Mouse (Mus musculus): Measurements from ENCODE around the gene Srgap2. TPM values are rescaled to one million over a fixed set of nuclear protein-coding genes. Genes with fewer than 3 reads are reported as not detected.

Srgap2 gene
- polyA plus RNA-seq, 1 experiment from 2014 or later, result 16.7 TPM

- H3K9ac ChIP-seq (ENCODE audit: low read length), result no peak overlapping the region
- H3K27ac ChIP-seq (ENCODE audit: low read length), result no peak overlapping the region
- WGBS, result 62% methylated on average over 5 of the region's 5 CpGs
- no peaks in the 10 kb centered on the region for H3K36me3 ChIP-seq (ENCODE audit: control insufficient read depth, insufficient read depth, low read length)
- H3K4me1 ChIP-seq (replicated peaks; ENCODE audit: control insufficient read depth, insufficient read depth, low read length), result peaks cover 13% of the 10 kb centered on the region
- H3K9me3 ChIP-seq (ENCODE audit: control insufficient read depth, low read length), result no peaks in the 10 kb centered on the region
- ATAC-seq (ENCODE audit: low read depth), result no peak
- H3K27me3 ChIP-seq (ENCODE audit: control insufficient read depth, insufficient read depth, low read depth, low read length), result no peaks in the 10 kb centered on the region
- no peak overlapping the region for H3K4me3 ChIP-seq (ENCODE audit: low read length)
- no peak overlapping the region for H3K4me2 ChIP-seq (ENCODE audit: low read depth, low read length)
Observed at GRCm38 (mm10) chr1:131417059-131417750, 109.9 kb downstream of the Srgap2 start.

DNA sequence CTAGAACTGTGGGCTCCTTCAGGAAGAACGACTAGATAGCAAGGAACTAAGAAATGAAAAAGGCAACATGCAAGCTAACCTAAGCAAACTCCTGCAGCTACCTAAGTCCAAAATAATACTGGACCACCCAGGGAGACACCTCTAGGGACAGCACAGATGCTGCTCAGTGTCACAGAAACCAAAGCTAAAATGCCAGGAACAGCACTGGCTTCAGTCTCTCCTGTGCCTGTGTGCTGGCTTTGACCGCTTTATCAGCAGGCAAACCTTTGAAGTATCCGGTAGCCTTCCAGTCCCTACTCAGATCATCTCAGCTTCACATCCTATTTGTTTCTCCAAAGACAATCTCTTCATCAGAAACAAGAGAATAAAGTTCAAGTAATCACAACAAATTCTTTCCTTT lies 123.6 kb downstream of the Srgap2 start:
- WGBS, result 71% methylated on average over 3 of the region's 3 CpGs
- Histone ChIP-seq H3K27me3 (ENCODE audit: control insufficient read depth, insufficient read depth, low read depth, low read length) (no peaks in the 10 kb centered on the region), H3K9me3 (ENCODE audit: control insufficient read depth, low read length) (no peaks in the 10 kb centered on the region), H3K4me2 (ENCODE audit: low read depth, low read length) (no peak overlapping the region), H3K36me3 (ENCODE audit: control insufficient read depth, insufficient read depth, low read length) (no peaks in the 10 kb centered on the region), H3K27ac (ENCODE audit: low read length) (no peak overlapping the region), H3K4me3 (ENCODE audit: low read length) (no peak overlapping the region), H3K4me1 (replicated peaks; ENCODE audit: control insufficient read depth, insufficient read depth, low read length) (no peaks in the 10 kb centered on the region), H3K9ac (ENCODE audit: low read length) (no peak overlapping the region)
- ATAC-seq (ENCODE audit: low read depth), result no peak

DNA sequence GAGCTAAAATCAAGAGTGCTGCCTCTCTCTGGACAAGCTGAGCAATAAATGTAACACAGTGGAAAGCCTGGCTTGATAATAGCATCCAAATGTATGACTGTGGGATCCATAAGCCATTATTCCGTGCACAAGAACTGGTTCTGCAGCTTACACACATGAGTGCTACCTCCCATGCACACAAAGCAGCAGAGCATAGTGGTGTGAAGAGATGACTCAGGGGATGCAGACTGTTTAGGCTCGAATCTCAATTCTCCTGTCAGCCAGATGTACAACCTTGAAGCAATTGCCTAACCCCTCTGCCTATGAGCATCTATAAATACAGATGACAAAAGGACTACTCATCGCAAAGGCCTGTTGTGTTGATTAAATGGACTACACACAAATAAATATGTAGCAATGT lies 126.3 kb downstream of the Srgap2 start:
- no peak for ATAC-seq (ENCODE audit: low read depth)
- no peaks in the 10 kb centered on the region for H3K4me1 ChIP-seq (replicated peaks; ENCODE audit: control insufficient read depth, insufficient read depth, low read length)
- no peaks in the 10 kb centered on the region for H3K9me3 ChIP-seq (ENCODE audit: control insufficient read depth, low read length)
- H3K27ac ChIP-seq (ENCODE audit: low read length), result no peak overlapping the region
- WGBS, result 74% methylated on average over 3 of the region's 3 CpGs
- H3K36me3 ChIP-seq (ENCODE audit: control insufficient read depth, insufficient read depth, low read length), result no peaks in the 10 kb centered on the region
- no peak overlapping the region for H3K4me2 ChIP-seq (ENCODE audit: low read depth, low read length)
- no peaks in the 10 kb centered on the region for H3K27me3 ChIP-seq (ENCODE audit: control insufficient read depth, insufficient read depth, low read depth, low read length)
- no peak overlapping the region for H3K4me3 ChIP-seq (ENCODE audit: low read length)
- no peak overlapping the region for H3K9ac ChIP-seq (ENCODE audit: low read length)

DNA sequence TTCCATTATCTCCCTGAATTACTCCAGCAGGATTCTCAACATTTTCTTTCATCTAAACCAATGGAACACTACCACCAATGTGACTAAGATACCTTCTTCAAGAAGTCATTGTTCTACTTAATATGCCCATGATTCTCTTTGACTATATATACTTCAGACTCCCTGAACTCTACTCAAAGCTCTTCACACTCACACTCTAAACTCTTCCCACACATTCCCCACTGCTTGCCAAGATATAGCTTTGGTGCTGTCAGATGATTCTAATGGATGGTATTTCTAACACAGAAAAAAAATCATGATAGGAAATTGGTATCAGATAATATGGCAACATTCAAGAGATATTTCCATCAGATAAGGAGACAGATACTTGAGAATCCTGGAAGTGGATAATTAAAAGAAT lies 129.0 kb downstream of the Srgap2 start:
- ATAC-seq (ENCODE audit: low read depth), result no peak
- Histone ChIP-seq H3K27me3 (ENCODE audit: control insufficient read depth, insufficient read depth, low read depth, low read length) (no peaks in the 10 kb centered on the region), H3K4me1 (replicated peaks; ENCODE audit: control insufficient read depth, insufficient read depth, low read length) (no peaks in the 10 kb centered on the region), H3K4me3 (ENCODE audit: low read length) (no peak overlapping the region), H3K4me2 (ENCODE audit: low read depth, low read length) (no peak overlapping the region), H3K36me3 (ENCODE audit: control insufficient read depth, insufficient read depth, low read length) (no peaks in the 10 kb centered on the region), H3K9ac (ENCODE audit: low read length) (no peak overlapping the region), H3K27ac (ENCODE audit: low read length) (no peak overlapping the region), H3K9me3 (ENCODE audit: control insufficient read depth, low read length) (no peaks in the 10 kb centered on the region)

- ATAC-seq (ENCODE audit: low read depth), result no peak
Observed at GRCm38 (mm10) chr1:131384406-131384805, 142.7 kb downstream of the Srgap2 start.

GRCm38 (mm10) chr1:131382184-131382583 lies 145.0 kb downstream of the Srgap2 start:
- 63% methylated on average over 2 of the region's 2 CpGs for WGBS
- Histone ChIP-seq H3K4me1 (replicated peaks; ENCODE audit: control insufficient read depth, insufficient read depth, low read length) (peaks cover 19% of the 10 kb centered on the region), H3K27me3 (ENCODE audit: control insufficient read depth, insufficient read depth, low read depth, low read length) (no peaks in the 10 kb centered on the region), H3K4me3 (ENCODE audit: low read length) (no peak overlapping the region), H3K9ac (ENCODE audit: low read length) (no peak overlapping the region), H3K27ac (ENCODE audit: low read length) (no peak overlapping the region), H3K9me3 (ENCODE audit: control insufficient read depth, low read length) (no peaks in the 10 kb centered on the region), H3K36me3 (ENCODE audit: control insufficient read depth, insufficient read depth, low read length) (0 out of 2 replicates have a peak, but pooled peaks cover 2% of the 10 kb centered on the region), H3K4me2 (ENCODE audit: low read depth, low read length) (no peak overlapping the region)
- no peak for ATAC-seq (ENCODE audit: low read depth)

More at GRCm38 (mm10) chr1:131384406-131384805, 142.7 kb downstream of the Srgap2 start:
- Histone ChIP-seq H3K4me2 (ENCODE audit: low read depth, low read length) (no peak overlapping the region), H3K27ac (ENCODE audit: low read length) (no peak overlapping the region), H3K9ac (ENCODE audit: low read length) (no peak overlapping the region), H3K4me1 (replicated peaks; ENCODE audit: control insufficient read depth, insufficient read depth, low read length) (peaks cover 7% of the 10 kb centered on the region), H3K36me3 (ENCODE audit: control insufficient read depth, insufficient read depth, low read length) (no peaks in the 10 kb centered on the region), H3K9me3 (ENCODE audit: control insufficient read depth, low read length) (no peaks in the 10 kb centered on the region), H3K4me3 (ENCODE audit: low read length) (no peak overlapping the region), H3K27me3 (ENCODE audit: control insufficient read depth, insufficient read depth, low read depth, low read length) (no peaks in the 10 kb centered on the region)
- WGBS, result 20% methylated on average over 3 of the region's 3 CpGs

DNA sequence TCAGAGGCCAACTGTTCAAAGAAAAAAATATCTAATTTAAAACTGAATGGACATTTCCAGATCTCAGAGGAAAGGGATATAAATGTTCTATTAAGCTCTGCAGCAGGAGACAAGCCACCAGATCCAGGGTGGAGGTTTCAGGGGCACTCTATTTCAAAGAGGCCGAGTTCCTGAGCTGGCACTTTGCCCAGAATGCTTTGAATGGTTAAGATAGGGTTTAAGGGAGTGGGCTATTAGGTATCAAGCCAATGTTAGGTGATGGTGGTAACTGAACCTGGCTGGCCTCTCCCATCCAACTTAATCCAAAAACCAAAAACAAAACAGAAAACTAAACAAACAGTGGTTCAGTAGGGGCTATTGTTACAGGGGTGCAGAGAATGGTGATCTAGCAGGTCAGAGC lies 146.9 kb downstream of the Srgap2 start:
- H3K27ac ChIP-seq (ENCODE audit: low read length), result no peak overlapping the region

GRCm38 (mm10) chr1:131378914-131379474 lies 148.2 kb downstream of the Srgap2 start:
- H3K4me3 ChIP-seq (ENCODE audit: low read length), result no peak overlapping the region
- no peak overlapping the region for H3K9ac ChIP-seq (ENCODE audit: low read length)
- 33% methylated on average over 1 of the region's 1 CpGs for WGBS
- no peaks in the 10 kb centered on the region for H3K27me3 ChIP-seq (ENCODE audit: control insufficient read depth, insufficient read depth, low read depth, low read length)
- H3K4me1 ChIP-seq (replicated peaks; ENCODE audit: control insufficient read depth, insufficient read depth, low read length), result peaks cover 19% of the 10 kb centered on the region
- no peak overlapping the region for H3K4me2 ChIP-seq (ENCODE audit: low read depth, low read length)
- 0 out of 2 replicates have a peak, but pooled peaks cover 2% of the 10 kb centered on the region for H3K36me3 ChIP-seq (ENCODE audit: control insufficient read depth, insufficient read depth, low read length)
- no peak for ATAC-seq (ENCODE audit: low read depth)
- H3K27ac ChIP-seq (ENCODE audit: low read length), result peak overlapping the region; percentile 55
- H3K9me3 ChIP-seq (ENCODE audit: control insufficient read depth, low read length), result no peaks in the 10 kb centered on the region

More for the DNA sequence above, 146.9 kb downstream of the Srgap2 start:
- Histone ChIP-seq H3K4me2 (ENCODE audit: low read depth, low read length) (no peak overlapping the region), H3K36me3 (ENCODE audit: control insufficient read depth, insufficient read depth, low read length) (0 out of 2 replicates have a peak, but pooled peaks cover 2% of the 10 kb centered on the region), H3K27me3 (ENCODE audit: control insufficient read depth, insufficient read depth, low read depth, low read length) (no peaks in the 10 kb centered on the region), H3K4me1 (replicated peaks; ENCODE audit: control insufficient read depth, insufficient read depth, low read length) (peaks cover 19% of the 10 kb centered on the region), H3K4me3 (ENCODE audit: low read length) (no peak overlapping the region), H3K9ac (ENCODE audit: low read length) (no peak overlapping the region), H3K9me3 (ENCODE audit: control insufficient read depth, low read length) (no peaks in the 10 kb centered on the region)
- 10% methylated on average over 1 of the region's 1 CpGs for WGBS
- ATAC-seq (ENCODE audit: low read depth), result peak; percentile 71; the same call in 1 of the 2 replicates

DNA sequence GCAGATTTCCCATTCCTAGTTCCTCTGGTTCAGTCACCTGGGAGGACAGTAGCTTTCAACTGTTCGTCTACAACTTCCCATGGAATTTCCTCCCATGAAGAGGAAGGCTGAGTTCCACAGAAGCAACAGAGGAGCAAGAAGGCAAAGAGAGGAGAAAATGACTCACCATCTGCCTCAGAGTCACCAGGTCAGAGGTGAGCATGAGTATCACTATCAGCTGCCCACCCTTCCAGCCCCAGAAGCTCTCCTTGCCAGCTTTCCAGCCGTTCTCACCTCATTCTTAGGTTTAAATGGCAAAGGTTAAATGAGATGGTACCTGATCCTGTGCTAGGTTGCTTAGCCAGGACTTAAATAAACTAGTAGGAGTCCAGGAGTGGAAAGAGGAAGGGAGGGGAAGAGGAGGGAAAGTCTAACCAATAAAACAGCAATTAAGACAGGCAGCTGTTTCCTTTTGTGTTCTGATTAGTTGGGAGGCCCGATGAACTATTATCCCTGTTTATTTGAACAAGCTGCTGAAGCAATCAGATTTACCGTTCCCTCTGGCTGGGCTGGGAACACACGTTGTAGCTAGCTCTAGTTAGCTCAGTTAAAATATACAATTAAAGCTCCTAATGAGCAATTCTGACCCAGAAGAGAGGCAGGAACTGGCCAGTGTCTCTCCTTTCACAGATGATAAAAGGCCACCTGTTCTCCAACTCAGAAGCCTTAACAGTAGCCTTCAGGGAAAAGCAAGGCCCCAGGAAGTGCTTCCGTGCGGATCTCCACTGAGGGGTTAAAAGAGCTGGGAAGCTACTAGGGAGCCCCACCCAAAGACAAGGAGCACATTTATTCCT lies 148.9 kb downstream of the Srgap2 start:
- peak overlapping the region; percentile 55; the same call in 1 of the 2 replicates for H3K27ac ChIP-seq (ENCODE audit: low read length)
- H3K9ac ChIP-seq (ENCODE audit: low read length), result 0 out of 2 replicates have a peak overlapping the region, but pooled peaks have one; percentile 15
- 44% methylated on average over 7 of the region's 7 CpGs for WGBS
- H3K4me1 ChIP-seq (replicated peaks; ENCODE audit: control insufficient read depth, insufficient read depth, low read length), result peaks cover 19% of the 10 kb centered on the region
- no peaks in the 10 kb centered on the region for H3K27me3 ChIP-seq (ENCODE audit: control insufficient read depth, insufficient read depth, low read depth, low read length)
- no peak overlapping the region for H3K4me2 ChIP-seq (ENCODE audit: low read depth, low read length)
- no peak for ATAC-seq (ENCODE audit: low read depth)
- no peaks in the 10 kb centered on the region for H3K9me3 ChIP-seq (ENCODE audit: control insufficient read depth, low read length)
- 0 out of 2 replicates have a peak, but pooled peaks cover 2% of the 10 kb centered on the region for H3K36me3 ChIP-seq (ENCODE audit: control insufficient read depth, insufficient read depth, low read length)
- no peak overlapping the region for H3K4me3 ChIP-seq (ENCODE audit: low read length)

Data from lung, embryonic 16.5 days (tissue).